Mouse (Mus musculus) retina, embryonic 14.5 days (tissue): Measurements from ENCODE around the gene Hoxd12.

Experiments
- DNase-seq: peaks from one replicate; pipeline ENCODE4 v3.0.0-alpha.2; 2015; ENCODE audit warnings: low spot score

Gene Hoxd12

DNA sequence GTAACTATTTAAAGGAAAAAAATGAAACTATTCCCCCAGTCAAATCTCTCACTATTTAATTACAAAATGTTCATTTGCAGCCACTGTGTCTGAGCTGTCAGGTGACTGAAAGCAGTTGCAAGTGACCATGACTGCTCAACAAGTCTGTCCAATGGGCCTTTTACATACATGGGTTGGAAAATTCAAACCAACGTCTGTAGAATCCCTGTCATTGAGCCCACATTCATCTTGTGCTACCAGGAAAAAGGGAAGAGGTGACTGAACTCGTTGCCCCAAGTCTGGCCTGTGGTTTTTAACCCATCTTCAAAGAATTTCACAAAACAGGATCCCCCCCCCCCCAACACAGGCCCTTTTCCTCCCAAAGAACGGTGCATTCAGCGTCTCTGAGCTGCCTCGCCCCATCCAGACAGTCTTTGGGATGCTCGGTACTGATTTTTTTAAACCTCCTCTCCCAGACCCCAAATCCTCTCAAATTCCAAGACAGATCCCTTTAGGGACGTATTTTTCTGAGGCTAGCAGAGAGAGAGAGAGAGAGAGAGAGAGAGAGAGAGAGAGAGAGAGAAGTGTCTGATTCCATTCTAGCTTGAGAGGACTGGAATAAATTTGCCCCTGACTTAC is 21.1 kb downstream of the Hoxd12 start:
- DNase-seq = no peak

DNA sequence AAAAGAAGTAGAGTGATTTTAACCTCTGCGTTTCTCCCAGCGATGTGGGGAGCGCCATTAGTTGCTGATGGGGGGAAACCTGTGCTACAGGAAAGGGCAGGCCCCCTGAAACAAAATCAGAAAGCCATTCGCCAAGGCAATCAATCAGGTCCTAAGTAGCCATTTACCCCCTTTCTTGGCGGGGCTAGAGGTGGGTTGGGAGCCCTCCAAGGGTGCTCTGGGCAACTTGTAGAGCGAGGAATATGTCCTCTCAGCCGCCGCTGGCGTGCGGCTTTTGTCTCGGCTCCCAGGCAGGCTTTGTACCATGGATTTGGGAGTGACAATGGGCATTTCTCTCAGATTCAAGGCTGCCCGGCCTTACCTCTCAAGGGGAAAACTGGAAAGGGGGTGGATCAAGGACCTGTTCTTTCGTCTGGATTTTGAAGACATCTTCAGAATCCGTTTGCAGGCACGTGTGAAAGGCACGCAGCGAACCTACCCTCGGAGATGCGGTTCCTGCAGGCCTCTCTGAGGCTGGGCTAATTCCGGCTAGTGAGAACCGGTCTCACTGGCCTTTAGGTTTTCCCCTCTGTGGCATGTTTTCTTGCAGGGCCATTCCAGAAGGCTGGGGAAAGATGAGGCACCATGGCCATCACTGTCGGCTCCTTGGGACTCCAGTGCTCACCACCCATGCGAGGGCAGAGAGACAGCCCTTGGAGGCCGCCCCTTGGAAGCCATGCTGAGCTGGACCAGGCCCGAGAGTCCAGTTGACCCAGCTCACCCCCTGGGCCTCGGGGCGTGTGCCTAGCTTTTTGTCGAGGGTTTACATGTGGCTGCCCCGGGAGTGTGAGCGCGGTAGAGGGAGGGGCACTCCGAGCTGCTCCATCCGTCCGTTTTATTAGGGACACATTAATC is 21.9 kb downstream of the Hoxd12 start:
- no peak for DNase-seq

DNA sequence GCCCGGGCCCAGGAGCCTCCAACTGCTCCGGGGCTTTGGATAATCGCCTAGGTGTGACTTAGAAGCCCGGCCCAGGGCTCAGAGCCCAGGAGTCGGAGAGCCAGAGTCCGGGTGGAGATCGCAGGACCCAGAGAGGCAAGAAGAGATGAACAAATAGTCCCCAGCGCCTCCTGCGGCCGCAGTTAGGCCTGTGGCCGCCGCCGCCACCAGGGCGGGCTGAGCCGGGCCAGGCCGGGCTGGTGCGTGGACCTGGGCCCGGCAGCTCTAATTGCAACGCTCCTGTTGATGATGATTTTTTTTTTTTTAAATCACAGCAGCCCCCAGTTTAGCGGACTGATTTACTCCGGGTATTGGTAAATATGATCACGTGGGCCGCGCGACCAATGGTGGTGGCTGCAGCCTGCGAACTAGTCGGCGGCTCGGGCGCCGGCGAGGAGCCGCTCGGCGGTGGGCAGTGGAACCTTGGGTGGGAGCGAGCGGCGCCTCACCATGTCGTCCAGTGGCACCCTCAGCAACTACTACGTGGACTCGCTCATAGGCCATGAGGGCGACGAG is 22.8 kb downstream of the Hoxd12 start, which contains the start of gene Hoxd9:
Gene Hoxd9, plus strand, starts transcription at position 161 of the 555 bp plus-strand sequence.
- DNase-seq = peak; percentile 70

DNA sequence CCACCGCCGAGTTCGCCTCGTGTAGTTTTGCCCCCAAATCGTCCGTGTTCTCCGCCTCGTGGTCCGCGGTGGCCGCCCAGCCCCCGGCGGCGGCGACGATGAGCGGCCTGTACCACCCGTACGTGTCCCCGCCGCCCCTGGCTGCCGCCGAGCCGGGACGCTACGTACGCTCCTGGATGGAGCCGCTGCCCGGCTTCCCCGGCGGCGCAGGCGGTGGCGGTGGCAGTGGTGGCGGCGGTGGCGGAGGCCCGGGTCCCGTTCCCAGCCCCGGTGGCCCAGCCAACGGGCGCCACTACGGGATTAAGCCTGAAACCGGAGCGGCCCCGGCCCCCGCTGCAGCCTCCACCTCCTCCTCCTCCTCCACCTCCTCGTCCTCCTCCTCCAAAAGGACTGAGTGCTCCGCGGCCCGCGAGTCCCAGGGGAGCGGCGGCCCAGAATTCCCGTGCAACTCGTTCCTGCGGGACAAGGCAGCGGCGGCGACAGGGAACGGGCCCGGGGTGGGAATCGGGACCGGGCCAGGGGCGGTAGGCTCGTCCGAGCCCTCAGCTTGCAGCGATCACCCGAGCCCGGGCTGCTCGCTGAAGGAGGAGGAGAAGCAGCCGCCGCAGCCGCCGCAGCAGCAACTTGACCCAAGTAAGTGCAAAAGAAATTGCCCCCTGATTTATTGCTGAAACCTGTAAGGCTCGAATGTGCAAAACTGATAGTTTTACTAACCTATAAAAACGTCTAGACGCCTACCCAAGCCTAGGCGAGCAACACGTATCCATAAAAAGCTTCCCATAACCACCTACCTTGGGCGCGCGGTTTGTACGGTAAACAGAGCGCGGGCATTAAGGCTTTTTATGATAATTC is 23.6 kb downstream of the Hoxd12 start:
- no peak for DNase-seq

DNA sequence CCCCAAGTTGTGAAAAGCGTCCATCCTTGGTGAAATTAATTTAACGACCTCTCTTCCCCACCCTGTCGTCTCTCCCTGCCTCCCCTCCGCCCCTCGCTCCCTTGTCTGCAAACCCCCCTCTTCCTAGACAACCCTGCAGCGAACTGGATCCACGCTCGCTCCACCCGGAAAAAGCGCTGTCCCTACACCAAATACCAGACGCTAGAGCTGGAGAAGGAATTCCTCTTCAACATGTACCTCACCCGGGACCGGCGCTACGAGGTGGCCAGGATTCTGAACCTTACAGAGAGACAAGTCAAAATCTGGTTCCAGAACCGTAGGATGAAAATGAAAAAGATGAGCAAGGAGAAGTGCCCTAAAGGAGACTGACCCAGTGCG is 24.2 kb downstream of the Hoxd12 start:
- no peak for DNase-seq

DNA sequence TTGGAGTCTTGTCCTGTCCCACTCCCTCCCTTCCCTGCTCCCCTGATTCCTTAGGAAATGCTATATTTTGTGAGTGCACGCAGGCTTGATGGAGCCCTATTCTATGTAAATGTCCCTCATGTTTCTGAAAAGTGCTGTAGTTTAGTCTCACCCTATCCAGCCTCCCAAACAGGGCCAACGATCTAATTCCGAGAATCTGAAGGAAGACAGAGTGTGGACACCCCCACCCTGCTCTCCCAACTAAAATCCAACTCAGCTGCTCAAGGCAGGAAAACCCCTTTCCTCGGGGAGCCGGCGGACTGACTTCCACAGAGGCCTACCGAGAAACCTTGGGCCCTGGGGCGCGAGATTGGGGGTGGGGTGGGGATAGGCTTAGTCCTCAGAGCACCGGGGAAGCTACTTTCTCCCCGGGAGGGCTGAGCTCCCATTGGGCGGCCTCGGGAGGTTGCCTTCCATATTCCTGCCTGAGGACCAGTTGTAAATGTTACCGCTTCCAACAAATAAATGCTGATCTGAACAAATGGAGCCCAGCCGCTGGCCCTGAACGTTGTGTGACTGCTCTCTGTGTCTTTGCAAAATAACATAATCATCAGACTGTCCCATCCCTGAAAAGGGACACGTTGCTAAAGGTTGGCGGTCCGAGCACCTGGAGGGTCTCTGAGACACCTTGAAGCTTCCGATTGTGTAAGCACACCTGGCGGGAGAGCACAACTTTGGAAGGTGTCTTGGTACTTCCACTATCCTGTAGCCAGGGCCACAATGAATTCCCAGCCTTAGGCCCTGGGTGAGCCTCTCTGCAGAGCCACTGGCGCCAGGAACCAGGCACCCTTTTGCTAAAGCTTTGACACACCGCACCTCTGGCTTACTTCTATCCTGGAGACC is 25.1 kb downstream of the Hoxd12 start:
- DNase-seq = no peak

DNA sequence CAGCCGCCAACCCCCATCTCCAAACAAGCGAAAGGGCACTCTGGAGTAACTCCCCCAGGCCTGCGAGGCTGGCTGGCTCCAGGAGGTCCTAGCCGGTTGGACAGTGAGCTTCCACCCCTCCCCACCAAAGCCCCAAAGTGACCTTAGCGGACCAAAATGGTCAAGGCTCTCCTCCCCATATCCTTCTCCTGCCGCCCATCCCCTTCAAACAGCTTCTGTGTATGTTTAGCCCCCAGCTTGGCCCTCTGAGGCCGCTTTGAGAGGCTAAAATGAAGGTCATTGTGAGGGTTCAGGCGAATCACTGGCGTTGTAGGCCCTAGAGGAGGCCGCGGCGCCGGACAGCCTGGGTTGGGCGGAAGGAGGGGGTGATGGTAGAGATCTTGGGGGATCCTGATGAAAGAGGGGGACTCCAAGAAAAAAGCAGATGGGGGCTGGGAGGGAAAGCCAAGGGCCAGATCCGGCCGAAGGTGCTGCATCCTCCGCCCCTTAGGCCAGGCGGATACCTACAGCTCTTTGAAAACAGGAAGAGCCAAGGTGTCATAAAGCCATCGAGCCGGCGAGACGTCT is 25.8 kb downstream of the Hoxd12 start:
- DNase-seq = no peak

DNA sequence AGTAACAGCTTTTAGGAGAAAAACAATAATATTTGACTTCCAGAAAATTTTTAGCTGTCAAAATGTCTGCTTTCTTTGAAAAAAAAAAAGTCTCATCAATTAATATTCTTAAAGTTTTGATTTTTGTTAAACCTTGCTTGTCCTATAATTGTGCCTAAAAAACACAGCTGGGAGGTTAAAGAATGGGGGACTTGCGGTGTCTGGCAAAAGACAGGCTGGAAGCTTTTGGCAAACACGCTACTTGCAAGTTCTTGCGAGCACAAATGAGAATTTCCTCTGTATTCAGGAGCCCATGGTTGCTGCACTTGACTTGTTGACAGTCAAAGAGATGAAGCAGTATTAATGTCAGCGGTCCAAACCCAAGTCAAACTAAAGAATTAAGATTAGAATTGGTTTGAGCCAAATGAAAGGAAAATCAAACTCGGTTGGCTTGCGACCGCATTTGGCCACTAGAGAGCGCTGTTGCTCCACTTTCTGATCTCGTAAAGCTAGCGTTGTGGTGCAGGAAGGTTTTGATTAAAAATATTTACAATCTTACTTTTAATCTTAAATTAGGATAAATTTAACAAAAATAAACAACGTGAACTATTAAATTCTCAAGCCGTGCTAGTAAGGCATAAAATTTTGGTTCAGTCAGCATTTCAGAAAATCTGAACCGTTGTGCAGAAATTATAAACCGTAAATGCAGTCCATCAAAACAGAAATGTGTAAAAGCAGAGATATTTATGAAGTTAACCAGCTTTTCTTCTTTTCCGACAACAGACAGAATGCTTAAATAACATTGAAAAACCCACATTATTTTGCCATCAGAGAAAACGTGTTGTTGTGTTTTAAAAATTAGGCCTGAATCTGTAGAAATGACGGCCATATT is 27.4 kb downstream of the Hoxd12 start:
- peak; percentile 92 for DNase-seq

DNA sequence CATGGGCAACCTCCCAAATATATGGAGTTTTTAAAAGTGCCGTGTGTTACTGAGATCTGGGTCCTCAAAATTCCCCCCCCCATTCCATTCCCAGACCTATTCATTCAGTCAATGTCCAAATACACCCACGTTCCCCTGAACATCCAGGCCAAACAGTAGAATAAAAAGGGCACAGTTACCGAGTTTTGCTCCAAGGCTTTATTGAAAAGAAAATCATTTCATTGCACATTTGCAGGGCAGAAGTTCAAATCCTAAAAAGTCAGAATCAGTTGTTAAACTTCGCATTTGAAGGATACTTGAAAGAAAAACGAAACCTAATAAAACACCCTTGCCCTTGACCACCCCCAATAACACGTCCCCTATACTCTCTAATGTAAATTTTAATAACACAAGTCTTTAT is 28.0 kb downstream of the Hoxd12 start:
- no peak for DNase-seq

DNA sequence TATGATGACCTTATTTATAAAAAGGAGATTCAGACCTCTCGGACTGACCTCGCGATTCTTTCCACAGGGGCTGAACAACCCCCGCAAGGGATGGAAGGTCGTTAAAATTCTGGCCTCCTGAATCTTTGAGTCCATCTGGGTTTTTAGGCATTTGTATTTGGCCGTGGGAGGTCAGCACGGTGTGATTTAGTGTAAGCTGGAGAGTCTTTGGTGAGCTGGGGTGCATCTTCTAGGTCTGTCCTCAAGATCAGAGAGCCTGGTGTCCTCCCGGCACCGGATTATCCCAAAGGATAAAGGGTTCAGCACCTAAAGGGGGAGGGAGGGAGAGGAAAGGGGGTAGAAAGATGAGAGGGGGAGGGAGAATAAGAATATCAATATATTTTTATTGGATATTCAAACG is 28.5 kb downstream of the Hoxd12 start:
- no peak for DNase-seq

DNA sequence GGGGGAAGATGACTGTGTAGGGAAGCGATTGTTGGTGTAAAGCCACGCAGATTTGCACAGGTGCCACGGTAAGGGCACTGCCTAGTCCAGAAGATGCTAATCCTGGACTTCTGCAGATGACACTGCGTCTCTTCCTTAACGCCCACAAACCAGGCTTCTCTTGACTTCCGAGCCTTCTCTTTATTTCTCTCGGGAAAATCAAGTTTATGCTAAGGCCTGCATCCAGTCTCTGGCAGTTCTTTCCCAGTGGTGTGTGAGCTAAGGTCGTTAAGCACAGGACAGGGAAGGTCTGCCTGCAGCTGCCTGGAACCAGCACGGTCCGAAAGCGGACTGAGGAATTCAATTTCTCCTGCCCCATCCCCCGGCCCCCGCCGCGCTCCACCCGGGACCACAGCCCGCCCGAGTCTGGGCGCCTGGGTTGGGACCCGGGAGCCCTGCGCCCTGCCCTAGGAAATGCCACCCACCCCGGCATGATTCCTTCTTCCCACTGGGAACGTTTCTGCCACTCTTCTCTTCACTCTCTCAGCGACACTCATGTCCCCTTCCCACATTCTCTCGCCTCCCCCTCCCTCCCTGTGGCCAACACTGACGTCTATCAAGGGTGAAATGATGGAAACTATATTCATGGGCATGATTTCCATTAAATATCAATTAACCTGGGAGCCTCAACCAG is 29.0 kb downstream of the Hoxd12 start:
- DNase-seq = no peak

DNA sequence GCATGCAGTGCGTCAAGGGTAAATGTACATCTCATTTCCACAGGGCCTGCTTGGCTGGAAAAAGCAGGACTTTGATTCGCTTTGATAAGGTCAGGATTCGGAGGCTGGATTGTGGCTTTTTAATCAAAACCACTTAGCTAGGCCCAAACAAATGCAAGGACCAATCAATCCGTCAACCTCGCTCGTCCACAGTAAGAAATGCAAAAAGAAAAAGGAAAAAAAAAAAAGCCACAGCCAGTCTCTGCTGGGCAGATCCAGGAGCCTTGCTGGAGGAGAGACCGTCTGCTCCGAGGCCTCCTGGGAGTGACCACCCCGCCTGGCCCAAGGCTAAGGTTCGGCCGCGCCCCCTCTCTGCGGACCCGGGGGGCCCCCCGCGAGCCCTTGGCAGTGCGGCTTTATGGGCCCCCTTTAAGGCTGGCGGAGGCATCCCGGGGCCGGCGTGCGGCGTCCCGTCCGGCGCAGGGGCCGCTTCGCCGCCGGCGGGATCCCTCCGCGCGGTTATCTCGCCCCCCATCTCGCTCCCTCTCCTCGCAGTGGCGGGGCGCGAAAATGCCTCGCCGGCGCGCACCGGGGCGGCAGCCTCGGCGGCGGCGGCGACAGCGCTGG is 29.7 kb downstream of the Hoxd12 start, which contains the start of gene Hoxd8:
Gene Hoxd8, plus strand, starts transcription at position 223 of the 606 bp plus-strand sequence.
- DNase-seq = no peak

DNA sequence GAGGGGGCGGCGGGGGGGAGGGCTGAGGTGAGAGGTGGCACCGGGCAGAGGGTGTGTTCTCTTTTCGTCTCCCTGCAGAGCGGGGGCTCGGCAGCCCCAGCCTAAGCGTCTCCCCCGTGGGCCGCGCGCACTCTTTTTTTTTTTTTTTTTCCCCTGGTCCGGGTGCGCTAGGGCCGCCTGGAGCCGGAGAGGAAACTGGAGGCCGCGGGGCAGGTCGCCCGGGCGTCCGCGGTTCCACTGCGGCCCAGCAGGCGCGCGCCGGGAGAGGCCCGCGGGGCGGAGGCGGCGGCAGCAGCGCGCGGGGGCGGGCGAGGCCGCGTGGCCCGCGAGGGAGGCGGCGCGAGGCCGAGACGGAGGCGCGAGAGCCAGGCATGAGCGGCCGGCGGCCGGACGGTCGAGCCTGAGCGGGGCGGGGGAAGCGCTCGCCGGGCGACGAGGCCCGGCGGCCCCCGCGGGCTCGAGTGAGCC is 30.2 kb downstream of the Hoxd12 start:
- DNase-seq = no peak

DNA sequence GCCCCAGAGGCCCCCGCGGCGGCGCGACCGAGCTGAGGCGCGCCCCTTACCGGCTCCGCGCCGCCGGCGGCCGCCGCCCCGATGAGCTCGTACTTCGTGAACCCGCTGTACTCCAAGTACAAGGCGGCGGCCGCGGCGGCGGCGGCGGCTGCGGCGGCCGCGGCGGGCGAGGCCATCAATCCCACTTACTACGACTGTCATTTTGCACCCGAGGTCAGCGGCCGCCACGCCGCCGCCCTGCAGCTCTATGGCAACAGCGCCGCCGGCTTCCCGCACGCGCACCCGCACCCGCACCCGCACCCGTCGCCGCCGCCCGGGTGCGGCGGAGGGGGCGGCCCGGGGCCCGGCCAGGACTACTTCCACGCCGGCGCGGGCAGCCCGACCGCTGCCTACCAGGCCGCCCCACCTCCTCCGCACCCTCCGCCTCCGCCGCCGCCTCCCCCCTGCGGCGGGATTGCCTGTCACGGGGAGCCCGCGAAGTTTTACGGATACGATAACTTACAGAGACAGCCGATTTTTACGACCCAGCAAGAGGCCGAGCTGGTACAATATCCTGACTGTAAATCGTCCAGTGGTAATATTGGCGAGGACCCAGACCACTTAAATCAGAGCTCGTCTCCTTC is 30.8 kb downstream of the Hoxd12 start:
- DNase-seq = no peak

DNA sequence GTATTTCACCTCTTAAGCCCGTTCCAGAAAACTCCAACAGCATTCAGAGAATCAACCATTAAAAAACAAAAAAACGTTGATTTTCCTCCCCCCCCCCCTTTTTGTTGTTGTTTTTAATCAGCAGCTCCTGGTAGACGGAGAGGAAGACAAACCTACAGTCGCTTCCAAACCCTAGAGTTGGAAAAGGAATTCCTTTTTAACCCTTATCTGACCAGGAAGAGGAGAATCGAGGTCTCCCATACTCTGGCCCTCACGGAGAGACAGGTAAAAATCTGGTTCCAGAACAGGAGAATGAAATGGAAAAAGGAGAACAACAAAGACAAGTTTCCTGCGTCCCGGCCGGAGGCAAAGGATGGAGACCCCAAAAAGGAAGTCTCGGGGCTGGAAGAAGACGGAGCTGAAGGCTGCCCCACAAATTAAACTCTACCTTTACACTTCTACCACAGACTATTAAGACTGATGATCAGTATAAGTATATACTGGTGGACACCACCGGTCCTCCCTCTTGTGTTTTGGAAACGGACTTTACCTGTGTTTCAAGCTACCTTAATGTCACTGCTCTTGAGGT is 31.7 kb downstream of the Hoxd12 start:
- no peak for DNase-seq

DNA sequence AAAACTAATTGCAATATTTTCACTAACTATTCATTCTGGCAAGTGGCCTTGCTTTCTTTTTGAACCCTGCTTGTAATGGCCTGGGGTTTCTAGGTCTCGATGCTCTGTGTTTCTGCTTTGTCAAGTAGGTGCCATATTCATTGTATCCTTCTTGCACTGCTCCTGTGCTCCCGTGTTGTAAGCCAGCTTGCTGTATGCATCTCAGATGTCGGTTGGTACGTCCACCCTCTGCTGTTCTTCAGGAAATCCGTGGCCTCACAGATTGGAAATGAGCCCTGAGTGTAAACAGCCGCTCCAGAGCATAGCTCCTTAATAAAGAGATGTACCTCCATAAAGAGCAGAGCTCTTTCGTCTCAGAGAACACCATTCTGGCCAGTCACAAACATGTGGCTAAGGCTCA is 32.8 kb downstream of the Hoxd12 start:
- DNase-seq = no peak

DNA sequence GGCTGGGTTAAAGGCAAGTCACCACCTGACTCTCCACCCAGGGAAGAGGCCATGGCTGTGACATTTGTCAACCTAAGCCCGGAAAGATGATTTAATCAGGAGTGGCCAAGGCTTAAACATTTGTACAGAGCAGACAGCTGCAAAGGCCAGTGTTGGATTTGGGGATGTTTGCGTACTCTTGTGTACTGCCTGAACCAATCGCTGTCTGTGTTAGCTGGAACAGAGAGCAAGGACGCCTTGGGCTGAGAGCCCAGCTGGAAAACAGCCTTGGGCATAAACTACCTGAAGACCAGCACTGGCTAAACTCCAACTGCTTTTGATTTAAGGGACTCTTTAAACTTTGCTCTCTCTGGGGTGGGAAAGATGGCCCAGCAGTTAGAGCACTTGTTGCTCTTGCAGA is 33.9 kb downstream of the Hoxd12 start:
- no peak for DNase-seq
